Mouse (Mus musculus) heart, embryonic 11.5 days (tissue): Measurements from ENCODE around the gene Snhg11. TPM values are rescaled to one million over a fixed set of nuclear protein-coding genes. Genes with fewer than 3 reads are reported as not detected.

ENCODE experiments used
- ATAC-seq: fragments of 200-750 bp; cut with Nextera tagmentation; replicated peaks from 2 replicates; pipeline ENCODE4 v1.8.0; 2017; ENCODE audit warnings: moderate library complexity; ENCODE audit not compliant: insufficient number of reproducible peaks, low FRiP score, low TSS enrichment
- H3K27ac ChIP-seq: fragments of 300-500 bp; sonication (generic); 2 replicates; pipeline ENCODE4 v1.5.1; 2014; ENCODE audit warnings: mild to moderate bottlenecking, low read depth, low read length
- H3K27me3 ChIP-seq: fragments of 300-500 bp; sonication (generic); 2 replicates; pipeline ENCODE4 v1.6.1; 2014; ENCODE audit warnings: mild to moderate bottlenecking, low read length, mixed read lengths; ENCODE audit not compliant: control insufficient read depth, insufficient read depth
- H3K36me3 ChIP-seq: fragments of 300-500 bp; sonication (generic); 2 replicates; pipeline ENCODE4 v1.6.1; 2014; ENCODE audit warnings: mild to moderate bottlenecking, low read length, moderate library complexity, mixed read lengths; ENCODE audit not compliant: control insufficient read depth, insufficient read depth
- H3K4me1 ChIP-seq: fragments of 300-500 bp; sonication (generic); 2 replicates; pipeline ENCODE4 v1.6.1; 2014; ENCODE audit warnings: low read length; ENCODE audit not compliant: control insufficient read depth, insufficient read depth
- H3K4me2 ChIP-seq: fragments of 300-500 bp; sonication (generic); 2 replicates; pipeline ENCODE4 v1.6.1; 2014; ENCODE audit warnings: mild to moderate bottlenecking, moderate library complexity
- H3K4me3 ChIP-seq: fragments of 300-500 bp; sonication (generic); 2 replicates; pipeline ENCODE4 v1.5.1; 2014; ENCODE audit warnings: low read depth, low read length
- H3K9ac ChIP-seq: fragments of 300-500 bp; sonication (generic); 2 replicates; pipeline ENCODE4 v1.6.1; 2014; ENCODE audit warnings: mild to moderate bottlenecking, low read depth, low read length, moderate library complexity
- H3K9me3 ChIP-seq: fragments of 300-500 bp; sonication (generic); replicated peaks from 2 replicates; pipeline ENCODE4 v1.6.1; 2016; ENCODE audit warnings: low read length; ENCODE audit not compliant: control insufficient read depth
- WGBS: fragments of 180-500 bp; shearing (Covaris S2); extraction: QIAGEN DNeasy Blood & Tissue Kit; methylation state at CpG from one replicate; pipeline ENCODE4 v1.1.7; 2014; ENCODE audit not compliant: insufficient replicate concordance; 5-methylcytosine and 5-hydroxymethylcytosine counted together
- polyA plus RNA-seq: library from polyadenylated mRNA; unstranded; fragments of >200 nt; fragmentation: Nextera tagmentation; extraction: Ambion mirVana; gene quantifications from 2 replicates; pipeline ENCODE4 v1.2.1, GENCODE M21; 2014

Snhg11 gene
- polyA plus RNA-seq, 1 experiment from 2014 or later = 1.6 TPM

GRCm38 (mm10) chr2:158408997-158409594, 33.7 kb downstream of the Snhg11 start:
- H3K9me3 ChIP-seq = no peaks in the 10 kb centered on the region
- 22% methylated on average over 14 of the region's 14 CpGs for WGBS
- peaks cover 19% of the 10 kb centered on the region for H3K4me1 ChIP-seq
- no peaks in the 10 kb centered on the region for H3K27me3 ChIP-seq
- ATAC-seq = 0 out of 2 replicates have a peak, but pooled peaks have one; percentile 11
- no peaks in the 10 kb centered on the region for H3K36me3 ChIP-seq
- peak overlapping the region; percentile 61 for H3K4me2 ChIP-seq
- H3K27ac ChIP-seq = no peak overlapping the region
- peak overlapping the region; percentile 97 for H3K4me3 ChIP-seq
- peak overlapping the region; percentile 46 for H3K9ac ChIP-seq

GRCm38 (mm10) chr2:158409595-158410021, 34.2 kb downstream of the Snhg11 start, which contains the start of gene Ralgapb:
Ralgapb (plus strand) TSS chr2:158409848.
- ATAC-seq = peak; percentile 89
- peak within 1 kb of the TSS; percentile 90 for H3K27ac ChIP-seq
- H3K9ac ChIP-seq = peak within 1 kb of the TSS; percentile 85

GRCm38 (mm10) chr2:158410022-158411014, 34.9 kb downstream of the Snhg11 start:
- Histone ChIP-seq H3K27ac (peak overlapping the region; percentile 90), H3K4me1 (peaks cover 19% of the 10 kb centered on the region), H3K9me3 (no peaks in the 10 kb centered on the region), H3K36me3 (no peaks in the 10 kb centered on the region), H3K9ac (peak overlapping the region; percentile 85), H3K4me3 (peak overlapping the region; percentile 97), H3K27me3 (no peaks in the 10 kb centered on the region), H3K4me2 (peak overlapping the region; percentile 93)
- ATAC-seq = peak; percentile 76
- 2% methylated on average over 60 of the region's 67 CpGs for WGBS

More at GRCm38 (mm10) chr2:158409595-158410021, 34.2 kb downstream of the Snhg11 start, which contains the start of gene Ralgapb:
- H3K36me3 ChIP-seq = no peaks in the 10 kb centered on the region
- no peaks in the 10 kb centered on the region for H3K27me3 ChIP-seq
- H3K9me3 ChIP-seq = no peaks in the 10 kb centered on the region
- H3K4me2 ChIP-seq = peak within 1 kb of the TSS; percentile 93
- WGBS = under 1% methylated on average over 46 of the region's 46 CpGs
- peaks cover 19% of the 10 kb centered on the region for H3K4me1 ChIP-seq
- H3K4me3 ChIP-seq = peak within 1 kb of the TSS; percentile 97

- Histone ChIP-seq H3K9ac (no peak overlapping the region), H3K4me2 (no peak overlapping the region), H3K27me3 (no peaks in the 10 kb centered on the region), H3K9me3 (no peaks in the 10 kb centered on the region), H3K27ac (no peak overlapping the region), H3K36me3 (no peaks in the 10 kb centered on the region), H3K4me1 (peaks cover 19% of the 10 kb centered on the region), H3K4me3 (no peak overlapping the region)
- WGBS = 52% methylated on average over 2 of the region's 2 CpGs
- no peak for ATAC-seq
Observed at GRCm38 (mm10) chr2:158413240-158413639, 37.8 kb downstream of the Snhg11 start.

GRCm38 (mm10) chr2:158415826-158416225, 40.4 kb downstream of the Snhg11 start:
- no peak overlapping the region for H3K4me2 ChIP-seq
- no peak overlapping the region for H3K27ac ChIP-seq
- no peak overlapping the region for H3K9ac ChIP-seq
- no peaks in the 10 kb centered on the region for H3K36me3 ChIP-seq
- peaks cover 14% of the 10 kb centered on the region for H3K4me1 ChIP-seq
- H3K27me3 ChIP-seq = no peaks in the 10 kb centered on the region
- no peaks in the 10 kb centered on the region for H3K9me3 ChIP-seq
- no peak for ATAC-seq
- 82% methylated on average over 1 of the region's 1 CpGs for WGBS
- no peak overlapping the region for H3K4me3 ChIP-seq

- Histone ChIP-seq H3K4me2 (no peak overlapping the region), H3K4me1 (peaks cover under 1% of the 10 kb centered on the region; the same call in 1 of the 2 replicates), H3K9me3 (no peaks in the 10 kb centered on the region), H3K27ac (no peak overlapping the region), H3K27me3 (no peaks in the 10 kb centered on the region), H3K36me3 (no peaks in the 10 kb centered on the region), H3K9ac (no peak overlapping the region), H3K4me3 (no peak overlapping the region)
- no peak for ATAC-seq
- 88% methylated on average over 1 of the region's 1 CpGs for WGBS
Observed at GRCm38 (mm10) chr2:158418663-158419062, 43.2 kb downstream of the Snhg11 start.

Other genes starting within 250 kb of the Snhg11 start
- 129 and 130 TPM in 2 replicates for gene Tgm2, start 229.2 kb upstream of the Snhg11 start, polyA plus RNA-seq
- gene D630003M21Rik, start 146.4 kb upstream of the Snhg11 start, polyA plus RNA-seq = 0.37 and 0.57 TPM in 2 replicates
- gene Bpi, start 117.5 kb upstream of the Snhg11 start, polyA plus RNA-seq = not detected in 2 replicates
- 9.2 and 10.1 TPM in 2 replicates for gene Lbp, start 69.1 kb upstream of the Snhg11 start, polyA plus RNA-seq
- gene Ralgapb, start 34.2 kb downstream of the Snhg11 start, polyA plus RNA-seq = 13.2 and 16.5 TPM in 2 replicates
- gene Adig, start 127.0 kb downstream of the Snhg11 start, polyA plus RNA-seq = not detected in 2 replicates
- gene Arhgap40, start 137.2 kb downstream of the Snhg11 start, polyA plus RNA-seq = not detected in 2 replicates
- 0.07 and 0.10 TPM in 2 replicates for gene Slc32a1, start 235.1 kb downstream of the Snhg11 start, polyA plus RNA-seq
- 8.7 and 8.8 TPM in 2 replicates for gene Actr5, start 249.2 kb downstream of the Snhg11 start, polyA plus RNA-seq